8 mouse cellular contexts compared by ENCODE assay signal in the genomic region with DNA sequence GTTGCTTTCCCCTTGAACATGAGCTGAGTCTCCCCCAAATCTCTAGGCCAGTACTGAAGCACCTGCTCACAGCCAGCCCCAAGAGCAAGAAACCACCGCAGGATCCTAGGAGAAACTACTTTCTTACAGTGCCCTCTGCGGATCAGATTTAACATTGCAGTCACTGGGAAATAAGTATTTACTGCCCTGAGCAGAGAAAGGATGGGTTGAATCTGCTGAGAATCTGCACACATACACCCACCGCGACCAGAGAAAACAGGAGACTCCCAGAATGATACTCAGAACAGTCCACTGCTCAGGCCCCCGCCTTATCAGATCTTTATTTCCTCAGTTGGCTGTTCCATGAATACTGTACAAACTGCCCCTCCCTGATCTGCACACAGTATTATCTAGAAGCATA. TPM values are rescaled to one million over a fixed set of nuclear protein-coding genes. Genes with fewer than 3 reads are reported as not detected.
DNase-seq lines count a peak whose midpoint lies in the region; ATAC-seq lines count a peak whose summit lies in the region.

No protein-coding gene starts in this region.

- no peak for ATAC-seq in embryonic facial prominence, embryonic 14.5 days (ENCODE audit: low read depth)
- ATAC-seq in neural tube, embryonic 11.5 days (ENCODE audit: insufficient read depth, low FRiP score, low TSS enrichment), result 0 out of 2 replicates have a peak, but pooled peaks have one; percentile 22
- no peak for ATAC-seq in CD4-positive, CD25-positive, alpha-beta regulatory T cell, adult 4 months

- H3K9me3 ChIP-seq in embryonic facial prominence, embryonic 14.5 days (ENCODE audit: control insufficient read depth, low read length), result no peaks in the 10 kb centered on the region
- H3K9me3 ChIP-seq in neural tube, embryonic 11.5 days (ENCODE audit: control insufficient read depth, low read length), result no peaks in the 10 kb centered on the region

- H3K36me3 ChIP-seq in embryonic facial prominence, embryonic 14.5 days (ENCODE audit: control insufficient read depth, insufficient read depth, low read length), result no peaks in the 10 kb centered on the region
- H3K36me3 ChIP-seq in neural tube, embryonic 11.5 days (ENCODE audit: control insufficient read depth, insufficient read depth, low read length), result no peaks in the 10 kb centered on the region

- H3K9ac ChIP-seq in embryonic facial prominence, embryonic 14.5 days (ENCODE audit: low read depth, low read length), result no peak overlapping the region
- no peak overlapping the region for H3K9ac ChIP-seq in neural tube, embryonic 11.5 days (ENCODE audit: low read length)

- H3K4me3 ChIP-seq in embryonic facial prominence, embryonic 14.5 days (ENCODE audit: low read depth, low read length), result no peak overlapping the region
- no peak overlapping the region for H3K4me3 ChIP-seq in neural tube, embryonic 11.5 days (ENCODE audit: low read depth, low read length)

- H3K27ac ChIP-seq in embryonic facial prominence, embryonic 14.5 days (replicated peaks; ENCODE audit: low read depth, low read length), result no peak overlapping the region
- no peak overlapping the region for H3K27ac ChIP-seq in neural tube, embryonic 11.5 days (ENCODE audit: low read depth, low read length)

- no peaks in the 10 kb centered on the region for H3K27me3 ChIP-seq in embryonic facial prominence, embryonic 14.5 days (replicated peaks; ENCODE audit: control insufficient read depth, insufficient read depth, low read length)
- H3K27me3 ChIP-seq in neural tube, embryonic 11.5 days (ENCODE audit: control insufficient read depth, insufficient read depth, low read length), result no peaks in the 10 kb centered on the region

- peak; percentile 66 to 76 for DNase-seq in left cerebral cortex, adult 18-20 months (ENCODE audit: low spot score in 2 of 2)
- no peak for DNase-seq in left cerebral cortex, adult 11 months (ENCODE audit: low spot score)
- peak; percentile 57 for DNase-seq in adrenal gland, postnatal 10 days
- DNase-seq in embryonic facial prominence, embryonic 14.5 days (ENCODE audit: low spot score), result peak; percentile 26
- DNase-seq in kidney, postnatal 14 days, result peak; percentile 19
- no peak for DNase-seq in neural tube, embryonic 11.5 days (ENCODE audit: low spot score)
- DNase-seq in thymus, adult 18-20 months, result no peak

- no peak overlapping the region for H3K4me2 ChIP-seq in embryonic facial prominence, embryonic 14.5 days (ENCODE audit: low read depth, low read length)
- no peak overlapping the region for H3K4me2 ChIP-seq in neural tube, embryonic 11.5 days (ENCODE audit: low read depth)

- 32% methylated on average over 5 of the region's 5 CpGs for WGBS in embryonic facial prominence, embryonic 14.5 days
- 31% methylated on average over 5 of the region's 5 CpGs for WGBS in neural tube, embryonic 11.5 days

- no peaks in the 10 kb centered on the region for H3K4me1 ChIP-seq in embryonic facial prominence, embryonic 14.5 days (ENCODE audit: control insufficient read depth, insufficient read depth, low read length)
- H3K4me1 ChIP-seq in neural tube, embryonic 11.5 days (ENCODE audit: control insufficient read depth, insufficient read depth, low read length), result no peaks in the 10 kb centered on the region

RNA-seq across cellular contexts. Expression of a gene that starts 19.5 kb away (rescaled TPM):
- total RNA-seq in left cerebral cortex, adult 18-20 months (2021), result under 1 TPM in 1 of 2 experiments, not detected in 1; 0.37 TPM
- under 1 TPM in 1 of 2 experiments, not detected in 1; 0.21 TPM for total RNA-seq in adrenal gland, postnatal 10 days (2021)
- not detected in 2 replicates for polyA plus RNA-seq in embryonic facial prominence, embryonic 14.5 days (2014; fragmentation: Nextera tagmentation; extraction: Ambion mirVana)
- not detected in 2 replicates for polyA plus RNA-seq in neural tube, embryonic 11.5 days (2014; fragmentation: Nextera tagmentation; extraction: Ambion mirVana)
- polyA plus RNA-seq in CD4-positive, CD25-positive, alpha-beta regulatory T cell, adult 4 months (2017; shearing (Covaris generic)), result not detected

Comparison
In these comparisons a context has a peak if more than half of its experiments do, and no peak if none do; other contexts are left out.
1. DNase-seq: peak in left cerebral cortex, adult 18-20 months (2 of 2), adrenal gland, postnatal 10 days (single experiment), embryonic facial prominence, embryonic 14.5 days (single experiment) and kidney, postnatal 14 days (single experiment); none in left cerebral cortex, adult 11 months (single experiment), neural tube, embryonic 11.5 days (single experiment) and thymus, adult 18-20 months (0 of 2).